Mouse (Mus musculus): Measurements from ENCODE around the gene Secisbp2. TPM values are rescaled to one million over a fixed set of nuclear protein-coding genes. Genes with fewer than 3 reads are reported as not detected.
"Not testable (repeated sequence)": the region's sequence is repeated elsewhere in the genome, so short reads cannot be mapped to it uniquely, and the experiment has no call there.

Gene Secisbp2
- total and polyA plus RNA-seq, 3 experiments: 11.1 to 15.3 (median 11.5) TPM

DNA sequence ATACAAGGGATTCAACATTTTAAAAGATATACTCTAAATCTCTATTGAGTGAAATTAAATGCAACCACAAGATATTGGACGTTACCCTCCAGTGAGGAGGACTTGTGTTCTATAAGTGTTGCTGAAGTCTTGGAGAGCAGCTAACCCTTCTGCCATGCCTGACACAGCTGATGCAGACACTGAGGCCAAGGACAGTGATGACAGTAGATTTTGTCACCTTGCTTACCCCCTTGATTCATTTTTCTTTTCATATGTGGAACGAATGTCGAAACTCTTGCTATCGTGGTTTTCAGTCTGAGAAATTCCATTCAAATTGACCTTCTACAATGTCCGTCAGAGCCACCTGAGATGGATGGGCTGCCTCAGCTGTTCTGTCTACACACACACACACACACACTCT, 28.9 kb upstream of the Secisbp2 start:
- no peak overlapping the region for H3K4me3 ChIP-seq
- H3K9ac ChIP-seq (ENCODE audit: low read depth, low read length): no peak overlapping the region
- no peak for DNase-seq
- H3K36me3 ChIP-seq (ENCODE audit: control insufficient read depth, insufficient read depth, low read length): no peaks in the 10 kb centered on the region
- TF ChIP-seq POLR2A (IDR thresholded peaks at IDR 0.05; ENCODE audit: insufficient read depth, low read depth, low read length) (no peak), EP300 (IDR thresholded peaks at IDR 0.05; ENCODE audit: insufficient read depth, low read depth, low read length) (no peak), CTCF (IDR thresholded peaks at IDR 0.05) (no peak)
- WGBS: 71% methylated on average over 5 of the region's 5 CpGs
- no peak overlapping the region for H3K27ac ChIP-seq
- H3K4me1 ChIP-seq (ENCODE audit: control insufficient read depth, insufficient read depth, low read length): no peaks in the 10 kb centered on the region
- H3K79me2 ChIP-seq (replicated peaks; ENCODE audit: control insufficient read depth, insufficient read depth, low read length): no peaks in the 10 kb centered on the region
- 0 out of 2 replicates have a peak, but pooled peaks cover 2% of the 10 kb centered on the region for H3K27me3 ChIP-seq (ENCODE audit: control insufficient read depth, insufficient read depth, low read length)
- intact Hi-C loops (cut with DNase I): no loop called here

DNA sequence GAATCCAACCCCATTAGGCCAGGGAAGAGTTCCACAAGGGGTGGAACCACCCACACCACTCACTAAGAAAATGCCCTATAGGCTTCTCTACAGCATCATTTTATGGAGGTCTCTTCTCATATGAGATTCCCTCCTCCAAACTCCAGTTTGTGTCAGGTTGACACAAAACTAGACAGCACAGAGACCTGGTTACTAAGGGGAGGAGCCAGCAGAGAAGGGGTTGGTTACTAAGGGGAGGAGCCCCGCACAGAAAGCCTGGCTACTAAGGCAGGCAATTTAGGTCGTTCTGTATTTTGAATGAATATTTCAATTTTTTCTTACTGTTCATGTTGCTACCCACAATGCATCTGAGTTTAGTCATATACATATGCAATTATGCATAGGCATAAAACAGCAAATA, 27.8 kb upstream of the Secisbp2 start:
- Histone ChIP-seq H3K9ac (ENCODE audit: low read depth, low read length) (no peak overlapping the region), H3K27ac (no peak overlapping the region), H3K27me3 (ENCODE audit: control insufficient read depth, insufficient read depth, low read length) (0 out of 2 replicates have a peak, but pooled peaks cover 2% of the 10 kb centered on the region), H3K79me2 (replicated peaks; ENCODE audit: control insufficient read depth, insufficient read depth, low read length) (no peaks in the 10 kb centered on the region), H3K4me1 (ENCODE audit: control insufficient read depth, insufficient read depth, low read length) (no peaks in the 10 kb centered on the region), H3K36me3 (ENCODE audit: control insufficient read depth, insufficient read depth, low read length) (no peaks in the 10 kb centered on the region), H3K4me3 (no peak overlapping the region)
- 76% methylated on average over 2 of the region's 2 CpGs for WGBS
- no peak for DNase-seq
- TF ChIP-seq CTCF (IDR thresholded peaks at IDR 0.05) (no peak), EP300 (IDR thresholded peaks at IDR 0.05; ENCODE audit: insufficient read depth, low read depth, low read length) (no peak), POLR2A (IDR thresholded peaks at IDR 0.05; ENCODE audit: insufficient read depth, low read depth, low read length) (no peak)
- intact Hi-C loops (cut with DNase I): no loop called here

DNA sequence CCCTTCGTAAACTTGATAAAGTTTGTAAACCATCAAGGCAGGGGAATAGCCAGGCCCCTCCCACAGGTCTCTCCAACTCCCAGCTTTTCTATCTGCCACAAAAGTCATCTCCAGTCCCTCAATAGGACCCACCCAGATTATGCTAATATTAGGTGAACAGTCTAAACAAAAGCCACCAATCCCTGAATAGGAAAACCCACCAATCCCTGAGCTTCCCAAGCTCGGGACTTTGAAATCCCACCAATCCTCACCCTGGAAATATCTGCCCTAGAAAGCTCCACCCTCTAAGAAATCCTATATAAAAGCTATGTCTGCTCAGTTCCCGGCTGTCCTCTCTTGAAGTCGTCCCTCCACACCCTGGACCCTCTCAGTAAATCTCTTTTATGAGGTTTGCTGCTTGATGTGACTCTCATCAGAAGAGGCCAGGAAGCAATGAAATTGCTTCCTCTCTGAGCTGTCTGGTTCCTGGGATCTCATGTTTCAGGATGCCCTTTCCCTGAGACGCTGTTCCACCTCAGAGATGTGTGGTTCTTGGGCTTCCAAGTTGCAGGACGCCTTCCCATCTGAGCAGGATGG, 23.1 kb upstream of the Secisbp2 start:
- Histone ChIP-seq H3K27ac (no peak overlapping the region), H3K36me3 (ENCODE audit: control insufficient read depth, insufficient read depth, low read length) (no peaks in the 10 kb centered on the region), H3K4me1 (ENCODE audit: control insufficient read depth, insufficient read depth, low read length) (no peaks in the 10 kb centered on the region), H3K79me2 (replicated peaks; ENCODE audit: control insufficient read depth, insufficient read depth, low read length) (no peaks in the 10 kb centered on the region), H3K9ac (ENCODE audit: low read depth, low read length) (no peak overlapping the region), H3K4me3 (no peak overlapping the region), H3K27me3 (ENCODE audit: control insufficient read depth, insufficient read depth, low read length) (no peaks in the 10 kb centered on the region)
- no peak for DNase-seq
- WGBS: 78% methylated on average over 6 of the region's 6 CpGs
- TF ChIP-seq EP300 (IDR thresholded peaks at IDR 0.05; ENCODE audit: insufficient read depth, low read depth, low read length): no peak
- no peak for TF ChIP-seq CTCF (IDR thresholded peaks at IDR 0.05)
- no peak for TF ChIP-seq POLR2A (IDR thresholded peaks at IDR 0.05; ENCODE audit: insufficient read depth, low read depth, low read length)
- intact Hi-C loops (cut with DNase I): no loop called here

DNA sequence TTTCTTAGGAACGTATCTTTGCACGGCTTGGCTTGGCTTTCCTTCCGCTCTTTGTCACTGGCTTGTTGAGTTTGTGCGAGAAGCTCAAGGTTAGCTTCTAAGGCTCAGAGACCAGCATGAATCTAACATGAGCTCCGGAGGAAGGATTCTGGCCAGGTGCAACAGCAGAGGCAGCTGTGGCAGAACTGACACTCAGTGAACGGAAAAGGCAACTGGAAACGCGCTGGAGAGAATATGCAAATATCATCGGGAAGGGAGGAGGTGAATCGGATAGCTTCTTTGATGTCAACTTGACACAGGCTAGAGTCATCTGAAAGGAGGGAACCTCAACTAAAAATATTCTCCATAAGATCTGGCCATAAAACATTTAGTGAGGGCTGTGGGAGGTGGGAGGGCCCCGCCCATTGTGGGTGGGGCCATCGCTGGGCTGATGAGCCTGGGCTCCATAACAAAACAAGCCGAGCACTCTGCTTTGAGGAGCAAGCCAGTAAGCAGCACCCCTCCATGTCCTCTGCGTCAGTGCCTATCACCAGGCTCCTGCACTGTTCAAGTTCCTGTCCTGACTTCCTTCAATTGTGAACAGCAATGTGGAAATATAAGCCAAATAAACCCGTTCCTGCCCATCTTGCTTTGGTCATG, 20.0 kb upstream of the Secisbp2 start:
- no peak for DNase-seq
- intact Hi-C loops (cut with DNase I): no loop called here
- Histone ChIP-seq H3K4me1 (ENCODE audit: control insufficient read depth, insufficient read depth, low read length) (no peaks in the 10 kb centered on the region), H3K79me2 (replicated peaks; ENCODE audit: control insufficient read depth, insufficient read depth, low read length) (no peaks in the 10 kb centered on the region), H3K9ac (ENCODE audit: low read depth, low read length) (no peak overlapping the region), H3K36me3 (ENCODE audit: control insufficient read depth, insufficient read depth, low read length) (no peaks in the 10 kb centered on the region), H3K27ac (no peak overlapping the region), H3K4me3 (no peak overlapping the region), H3K27me3 (ENCODE audit: control insufficient read depth, insufficient read depth, low read length) (no peaks in the 10 kb centered on the region)
- no peak for TF ChIP-seq CTCF (IDR thresholded peaks at IDR 0.05)
- no peak for TF ChIP-seq EP300 (IDR thresholded peaks at IDR 0.05; ENCODE audit: insufficient read depth, low read depth, low read length)
- TF ChIP-seq POLR2A (IDR thresholded peaks at IDR 0.05; ENCODE audit: insufficient read depth, low read depth, low read length): no peak
- 73% methylated on average over 15 of the region's 15 CpGs for whole genome bisulfite sequencing

DNA sequence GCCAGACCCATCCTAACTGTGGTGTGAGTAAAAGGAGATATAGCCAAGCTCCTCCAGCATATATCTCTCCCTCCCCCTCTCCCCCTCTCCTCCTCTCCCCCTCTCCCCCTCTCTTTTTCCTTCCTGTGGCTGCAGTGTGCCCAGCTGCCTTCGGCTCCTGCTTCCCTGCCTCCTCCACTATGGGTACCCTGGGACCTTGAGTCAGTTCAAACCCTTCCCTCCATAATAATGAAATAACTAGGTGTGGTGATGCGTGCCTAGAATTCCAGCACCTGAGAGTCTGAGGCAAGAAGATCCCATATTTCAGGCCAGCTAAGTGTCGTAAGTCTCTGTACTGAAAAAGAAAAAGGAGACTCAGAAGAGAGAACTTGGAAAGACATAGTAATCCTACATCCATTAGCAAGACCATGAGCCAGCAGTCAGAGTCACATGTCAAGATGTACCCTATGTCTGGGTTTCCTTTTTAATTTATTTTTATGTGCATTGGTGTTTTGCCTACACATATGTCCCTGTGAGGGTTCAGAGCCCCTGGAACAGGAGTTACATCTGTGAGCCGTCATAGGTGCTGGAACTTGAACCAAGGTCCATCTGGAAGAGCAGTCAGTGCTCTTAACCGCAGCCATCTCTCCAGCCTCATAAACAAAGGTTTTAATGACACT, 18.8 kb upstream of the Secisbp2 start:
- no peak for DNase-seq
- intact Hi-C loops (cut with DNase I): no loop called here
- H3K27me3 ChIP-seq (ENCODE audit: control insufficient read depth, insufficient read depth, low read length): no peaks in the 10 kb centered on the region
- H3K9ac ChIP-seq (ENCODE audit: low read depth, low read length): no peak overlapping the region
- TF ChIP-seq POLR2A (IDR thresholded peaks at IDR 0.05; ENCODE audit: insufficient read depth, low read depth, low read length): no peak
- no peak for TF ChIP-seq EP300 (IDR thresholded peaks at IDR 0.05; ENCODE audit: insufficient read depth, low read depth, low read length)
- no peak for TF ChIP-seq CTCF (IDR thresholded peaks at IDR 0.05)
- no peaks in the 10 kb centered on the region for H3K36me3 ChIP-seq (ENCODE audit: control insufficient read depth, insufficient read depth, low read length)
- no peak overlapping the region for H3K4me3 ChIP-seq
- no peaks in the 10 kb centered on the region for H3K4me1 ChIP-seq (ENCODE audit: control insufficient read depth, insufficient read depth, low read length)
- H3K79me2 ChIP-seq (replicated peaks; ENCODE audit: control insufficient read depth, insufficient read depth, low read length): no peaks in the 10 kb centered on the region
- no peak overlapping the region for H3K27ac ChIP-seq
- WGBS: 84% methylated on average over 5 of the region's 5 CpGs

DNA sequence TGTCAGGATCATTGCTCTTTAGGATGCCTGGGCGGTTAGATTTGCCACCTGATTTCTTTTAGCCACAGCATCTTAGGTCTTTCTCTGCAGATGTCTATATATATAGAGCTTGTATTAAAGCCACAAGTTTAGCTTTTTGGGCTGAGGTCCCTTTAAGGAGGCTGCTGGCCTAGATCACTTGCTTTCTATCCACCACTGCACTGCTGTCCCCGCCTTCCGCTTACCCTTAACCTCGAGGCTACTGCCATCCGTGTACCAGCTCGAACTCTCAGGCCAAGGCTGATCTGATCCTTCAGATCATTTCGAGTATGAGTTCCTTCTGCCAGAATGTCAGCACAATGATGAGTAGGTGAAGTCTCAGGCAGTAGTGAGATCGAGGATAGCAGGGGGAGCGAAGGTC, 16.1 kb upstream of the Secisbp2 start:
- H3K36me3 ChIP-seq (ENCODE audit: control insufficient read depth, insufficient read depth, low read length); H3K27me3 ChIP-seq (ENCODE audit: control insufficient read depth, insufficient read depth, low read length); H3K4me3 ChIP-seq; intact Hi-C loops (cut with DNase I); H3K79me2 ChIP-seq (replicated peaks; ENCODE audit: control insufficient read depth, insufficient read depth, low read length); H3K4me1 ChIP-seq (ENCODE audit: control insufficient read depth, insufficient read depth, low read length); H3K9ac ChIP-seq (ENCODE audit: low read depth, low read length); H3K27ac ChIP-seq; DNase-seq: not testable (repeated sequence)
- 31% methylated on average over 6 of the region's 9 CpGs for WGBS

All from heart, adult 2 months (tissue).